Mouse (Mus musculus): ENCODE results near the gene 1300017J02Rik. TPM values are rescaled to one million over a fixed set of nuclear protein-coding genes. Genes with fewer than 3 reads are reported as not detected.

The 1300017J02Rik gene
- total and polyA plus RNA-seq, 3 experiments, result 0.62 to 2.6 TPM; not detected in 1

DNA sequence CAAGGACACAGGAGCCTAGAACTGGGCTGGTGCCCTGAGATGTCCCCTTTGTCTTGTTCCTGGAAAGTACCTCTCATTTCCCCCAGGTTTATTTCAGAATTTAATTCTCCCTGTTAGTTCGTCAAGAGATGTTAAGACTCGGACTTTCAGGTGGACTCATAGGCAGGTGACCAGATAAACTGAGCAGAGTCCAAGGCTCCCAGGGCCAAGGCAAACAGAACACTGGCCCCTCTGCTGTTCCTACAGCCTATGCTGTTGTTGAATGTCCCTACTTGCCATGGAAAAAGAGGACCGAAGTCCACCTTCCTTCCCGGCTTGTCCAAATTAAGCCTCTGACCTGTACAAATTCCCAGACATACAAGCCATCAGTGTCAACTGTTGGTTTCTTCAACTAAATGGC, 61.2 kb downstream of the 1300017J02Rik start:
- Histone ChIP-seq H3K36me3 (ENCODE audit: control insufficient read depth in 1 of 2, insufficient read depth in 2 of 2, low read length in 2 of 2) (no peaks in the 10 kb centered on the region), H3K79me2 (ENCODE audit: control insufficient read depth, insufficient read depth, low read length, poor library complexity) (no peaks in the 10 kb centered on the region), H3K9me3 (replicated peaks; ENCODE audit: insufficient read depth, low read length) (no peaks in the 10 kb centered on the region), H3K27ac (ENCODE audit: control insufficient read depth, low read depth, low read length) (no peak overlapping the region), H3K27me3 (ENCODE audit: control insufficient read depth in 1 of 2, insufficient read depth in 2 of 2, low read length in 2 of 2) (no peaks in the 10 kb centered on the region; a peak in 1 of 4 replicates), H3K4me3 (ENCODE audit: control insufficient read depth in 1 of 2, insufficient read depth in 1 of 2, low read depth in 2 of 2, low read length in 2 of 2) (no peak overlapping the region), H3K9ac (ENCODE audit: control insufficient read depth, low read depth, low read length, poor library complexity, severe bottlenecking) (no peak overlapping the region), H3K4me1 (ENCODE audit: control insufficient read depth in 1 of 2, insufficient read depth in 2 of 2, low read length in 2 of 2) (no peaks in the 10 kb centered on the region)
- DNase-seq (ENCODE audit: low read depth, low spot score), result no peak
- TF ChIP-seq POLR2A (IDR thresholded peaks at IDR 0.05; ENCODE audit: control insufficient read depth in 1 of 2, insufficient read depth in 1 of 2, low read depth in 1 of 2, low read length in 2 of 2, poor library complexity in 1 of 2), result no peak
- TF ChIP-seq ELF1 (IDR thresholded peaks at IDR 0.05; ENCODE audit: low read depth, low read length), result no peak
- TF ChIP-seq MAZ (IDR thresholded peaks at IDR 0.05; ENCODE audit: low read depth, low read length), result no peak
- TF ChIP-seq POLR2AphosphoS2 (IDR thresholded peaks at IDR 0.05; ENCODE audit: low read length), result no peak
- TF ChIP-seq NRF1 (IDR thresholded peaks at IDR 0.05; ENCODE audit: insufficient read depth, low read depth, low read length, poor library complexity, severe bottlenecking), result no peak
- no peak for TF ChIP-seq HCFC1 (IDR thresholded peaks at IDR 0.05; ENCODE audit: low read depth, low read length)
- no peak for TF ChIP-seq USF1 (IDR thresholded peaks at IDR 0.05; ENCODE audit: low read depth, low read length)
- no peak for TF ChIP-seq KAT2A (conservative IDR thresholded peaks at IDR 0.05; ENCODE audit: low read depth, low read length)
- TF ChIP-seq ZKSCAN1 (IDR thresholded peaks at IDR 0.05; ENCODE audit: low read depth, low read length), result no peak
- no peak for TF ChIP-seq MYB (IDR thresholded peaks at IDR 0.05; ENCODE audit: low read depth, low read length)

DNA sequence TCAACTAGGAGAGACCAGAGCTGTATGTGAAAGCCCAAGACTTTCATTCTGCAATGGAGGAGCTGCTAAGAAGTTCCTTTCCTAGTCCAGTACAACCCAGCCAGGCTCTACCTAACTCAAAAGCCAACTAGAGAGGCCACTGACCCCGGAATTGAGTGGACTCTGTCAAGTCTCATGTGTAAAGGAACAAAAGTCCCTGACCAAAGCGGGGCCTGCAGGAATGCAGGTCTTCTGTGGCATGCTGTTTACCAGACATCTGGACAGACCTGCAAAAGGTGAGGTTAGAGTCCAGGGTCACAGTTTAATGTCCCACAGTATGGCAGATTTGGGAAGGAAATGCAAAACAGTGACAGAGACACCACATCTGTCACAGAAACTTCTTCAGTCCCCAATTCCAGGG, 63.7 kb downstream of the 1300017J02Rik start:
- H3K36me3 ChIP-seq (ENCODE audit: control insufficient read depth in 1 of 2, insufficient read depth in 2 of 2, low read length in 2 of 2), result no peaks in the 10 kb centered on the region
- H3K27me3 ChIP-seq (ENCODE audit: control insufficient read depth in 1 of 2, insufficient read depth in 2 of 2, low read length in 2 of 2), result no peaks in the 10 kb centered on the region; a peak in 1 of 4 replicates
- TF ChIP-seq MYB (IDR thresholded peaks at IDR 0.05; ENCODE audit: low read depth, low read length) (no peak), NELFE (IDR thresholded peaks at IDR 0.05; ENCODE audit: low read depth, low read length) (no peak), SIN3A (IDR thresholded peaks at IDR 0.05; ENCODE audit: low read length) (no peak), RCOR1 (IDR thresholded peaks at IDR 0.05; ENCODE audit: low read depth, low read length) (no peak), MAZ (IDR thresholded peaks at IDR 0.05; ENCODE audit: low read depth, low read length) (no peak), ZKSCAN1 (IDR thresholded peaks at IDR 0.05; ENCODE audit: low read depth, low read length) (no peak), CHD2 (IDR thresholded peaks at IDR 0.05; ENCODE audit: low read length) (no peak), USF1 (IDR thresholded peaks at IDR 0.05; ENCODE audit: low read depth, low read length) (no peak), KAT2A (conservative IDR thresholded peaks at IDR 0.05; ENCODE audit: low read depth, low read length) (no peak), RAD21 (IDR thresholded peaks at IDR 0.05; ENCODE audit: low read depth, low read length) (no peak), NRF1 (IDR thresholded peaks at IDR 0.05; ENCODE audit: insufficient read depth, low read depth, low read length, poor library complexity, severe bottlenecking) (no peak)
- H3K4me1 ChIP-seq (ENCODE audit: control insufficient read depth in 1 of 2, insufficient read depth in 2 of 2, low read length in 2 of 2), result no peaks in the 10 kb centered on the region
- no peaks in the 10 kb centered on the region for H3K79me2 ChIP-seq (ENCODE audit: control insufficient read depth, insufficient read depth, low read length, poor library complexity)
- H3K9ac ChIP-seq (ENCODE audit: control insufficient read depth, low read depth, low read length, poor library complexity, severe bottlenecking), result no peak overlapping the region
- H3K4me3 ChIP-seq (ENCODE audit: control insufficient read depth in 1 of 2, insufficient read depth in 1 of 2, low read depth in 2 of 2, low read length in 2 of 2), result no peak overlapping the region
- DNase-seq (ENCODE audit: low read depth, low spot score), result no peak
- H3K9me3 ChIP-seq (replicated peaks; ENCODE audit: insufficient read depth, low read length), result no peaks in the 10 kb centered on the region
- H3K27ac ChIP-seq (ENCODE audit: control insufficient read depth, low read depth, low read length), result no peak overlapping the region
